Mouse (Mus musculus) lung, embryonic 15.5 days (tissue): ENCODE measurements around the gene Pappa2. TPM values are rescaled to one million over a fixed set of nuclear protein-coding genes. Genes with fewer than 3 reads are reported as not detected.

ENCODE experiments used
- ATAC-seq: fragments of 200-750 bp; cut with Nextera tagmentation; 2 replicates; pipeline ENCODE4 v1.8.0; 2017; ENCODE audit warnings: moderate number of reproducible peaks, borderline replicate concordance; ENCODE audit not compliant: low FRiP score, low TSS enrichment; ENCODE audit errors: extremely low read depth
- H3K27ac ChIP-seq: fragments of 300-500 bp; sonication (generic); 2 replicates; pipeline ENCODE4 v1.5.1; 2015; ENCODE audit warnings: moderate library complexity, mild to moderate bottlenecking, inconsistent platforms
- H3K27me3 ChIP-seq: fragments of 300-500 bp; sonication (generic); 2 replicates; pipeline ENCODE4 v1.6.1; 2015; ENCODE audit warnings: inconsistent platforms
- H3K36me3 ChIP-seq: fragments of 300-500 bp; sonication (generic); 2 replicates; pipeline ENCODE4 v1.6.1; 2015; ENCODE audit warnings: inconsistent platforms
- H3K4me1 ChIP-seq: fragments of 300-500 bp; sonication (generic); 2 replicates; pipeline ENCODE4 v1.6.1; 2015; ENCODE audit warnings: inconsistent platforms
- H3K4me2 ChIP-seq: fragments of 300-500 bp; sonication (generic); 2 replicates; pipeline ENCODE4 v1.6.1; 2015; ENCODE audit warnings: inconsistent platforms, mild to moderate bottlenecking, moderate library complexity
- H3K4me3 ChIP-seq: fragments of 300-500 bp; sonication (generic); 2 replicates; pipeline ENCODE4 v1.5.1; 2015; ENCODE audit warnings: mild to moderate bottlenecking, inconsistent platforms
- H3K9ac ChIP-seq: fragments of 300-500 bp; sonication (generic); 2 replicates; pipeline ENCODE4 v1.6.1; 2015; ENCODE audit warnings: inconsistent platforms
- H3K9me3 ChIP-seq: fragments of 300-500 bp; sonication (generic); 2 replicates; pipeline ENCODE4 v1.6.1; 2016; ENCODE audit warnings: inconsistent platforms
- WGBS: fragments of 180-500 bp; shearing (Covaris S2); methylation state at CpG from one replicate; pipeline ENCODE4 v1.1.7; 2015; 5-methylcytosine and 5-hydroxymethylcytosine counted together
- polyA plus RNA-seq: library from polyadenylated mRNA; unstranded; fragments of >200 nt; fragmentation: Nextera tagmentation; extraction: Ambion mirVana; gene quantifications from 2 replicates; pipeline ENCODE4 v1.2.1, GENCODE M21; 2015

The Pappa2 gene
- polyA plus RNA-seq, 1 experiment from 2014 or later, result 0.85 TPM

- Histone ChIP-seq H3K4me2 (no peak overlapping the region), H3K4me3 (no peak overlapping the region), H3K9ac (no peak overlapping the region), H3K27ac (no peak overlapping the region), H3K9me3 (no peaks in the 10 kb centered on the region), H3K4me1 (no peaks in the 10 kb centered on the region), H3K27me3 (no peaks in the 10 kb centered on the region), H3K36me3 (no peaks in the 10 kb centered on the region)
- WGBS, result 88% methylated on average over 2 of the region's 2 CpGs
- ATAC-seq, result no peak
These were observed 160.6 kb downstream of the Pappa2 start for GRCm38 (mm10) chr1:158819676-158820075.

GRCm38 (mm10) chr1:158816479-158816878 lies 163.8 kb downstream of the Pappa2 start:
- H3K4me2 ChIP-seq, result no peak overlapping the region
- no peak overlapping the region for H3K4me3 ChIP-seq
- no peaks in the 10 kb centered on the region for H3K27me3 ChIP-seq
- H3K27ac ChIP-seq, result no peak overlapping the region
- no peaks in the 10 kb centered on the region for H3K36me3 ChIP-seq
- H3K9me3 ChIP-seq, result no peaks in the 10 kb centered on the region
- H3K4me1 ChIP-seq, result no peaks in the 10 kb centered on the region
- 90% methylated on average over 3 of the region's 3 CpGs for WGBS
- no peak for ATAC-seq
- no peak overlapping the region for H3K9ac ChIP-seq

GRCm38 (mm10) chr1:158811887-158812286 lies 168.4 kb downstream of the Pappa2 start:
- H3K9ac ChIP-seq, result no peak overlapping the region
- no peak overlapping the region for H3K4me2 ChIP-seq
- H3K36me3 ChIP-seq, result no peaks in the 10 kb centered on the region
- 53% methylated on average over 3 of the region's 3 CpGs for WGBS
- no peak overlapping the region for H3K4me3 ChIP-seq
- H3K27me3 ChIP-seq, result no peaks in the 10 kb centered on the region
- no peaks in the 10 kb centered on the region for H3K9me3 ChIP-seq
- H3K4me1 ChIP-seq, result no peaks in the 10 kb centered on the region
- no peak overlapping the region for H3K27ac ChIP-seq
- ATAC-seq, result no peak

- H3K27ac ChIP-seq, result no peak overlapping the region
These were observed 204.8 kb downstream of the Pappa2 start for GRCm38 (mm10) chr1:158775486-158775885.

GRCm38 (mm10) chr1:158773102-158773501 lies 207.2 kb downstream of the Pappa2 start:
- no peak overlapping the region for H3K4me3 ChIP-seq
- peak; percentile 73; the same call in 1 of the 2 replicates for ATAC-seq

More at GRCm38 (mm10) chr1:158775486-158775885, 204.8 kb downstream of the Pappa2 start:
- Histone ChIP-seq H3K36me3 (no peaks in the 10 kb centered on the region), H3K27me3 (no peaks in the 10 kb centered on the region), H3K9ac (no peak overlapping the region), H3K9me3 (no peaks in the 10 kb centered on the region), H3K4me3 (no peak overlapping the region), H3K4me2 (no peak overlapping the region), H3K4me1 (0 out of 2 replicates have a peak, but pooled peaks cover 2% of the 10 kb centered on the region)
- ATAC-seq, result no peak
- 76% methylated on average over 5 of the region's 5 CpGs for WGBS

GRCm38 (mm10) chr1:158770756-158771155 lies 209.5 kb downstream of the Pappa2 start:
- Histone ChIP-seq H3K4me2 (no peak overlapping the region), H3K4me3 (no peak overlapping the region), H3K27ac (no peak overlapping the region), H3K27me3 (no peaks in the 10 kb centered on the region), H3K36me3 (no peaks in the 10 kb centered on the region), H3K4me1 (0 out of 2 replicates have a peak, but pooled peaks cover 2% of the 10 kb centered on the region), H3K9me3 (no peaks in the 10 kb centered on the region), H3K9ac (no peak overlapping the region)
- no peak for ATAC-seq
- 72% methylated on average over 4 of the region's 4 CpGs for WGBS

More at GRCm38 (mm10) chr1:158773102-158773501, 207.2 kb downstream of the Pappa2 start:
- Histone ChIP-seq H3K4me1 (0 out of 2 replicates have a peak, but pooled peaks cover 2% of the 10 kb centered on the region), H3K4me2 (no peak overlapping the region), H3K27me3 (no peaks in the 10 kb centered on the region), H3K27ac (no peak overlapping the region), H3K36me3 (no peaks in the 10 kb centered on the region), H3K9ac (no peak overlapping the region), H3K9me3 (no peaks in the 10 kb centered on the region)

- Histone ChIP-seq H3K27me3 (no peaks in the 10 kb centered on the region), H3K4me1 (0 out of 2 replicates have a peak, but pooled peaks cover 2% of the 10 kb centered on the region), H3K9ac (no peak overlapping the region), H3K9me3 (no peaks in the 10 kb centered on the region), H3K4me2 (no peak overlapping the region), H3K27ac (no peak overlapping the region), H3K36me3 (no peaks in the 10 kb centered on the region), H3K4me3 (no peak overlapping the region)
- ATAC-seq, result no peak
- 51% methylated on average over 7 of the region's 7 CpGs for WGBS
These were observed 210.1 kb downstream of the Pappa2 start for GRCm38 (mm10) chr1:158770036-158770655.

- Histone ChIP-seq H3K36me3 (no peaks in the 10 kb centered on the region), H3K4me3 (no peak overlapping the region), H3K4me2 (no peak overlapping the region), H3K27ac (no peak overlapping the region), H3K9ac (no peak overlapping the region), H3K4me1 (no peaks in the 10 kb centered on the region), H3K27me3 (no peaks in the 10 kb centered on the region), H3K9me3 (no peaks in the 10 kb centered on the region)
- WGBS, result 24% methylated on average over 2 of the region's 2 CpGs
- ATAC-seq, result no peak
These were observed 214.4 kb downstream of the Pappa2 start for GRCm38 (mm10) chr1:158765842-158766241.

- no peak for ATAC-seq
- Histone ChIP-seq H3K4me1 (no peaks in the 10 kb centered on the region), H3K27me3 (no peaks in the 10 kb centered on the region), H3K9me3 (no peaks in the 10 kb centered on the region), H3K9ac (no peak overlapping the region), H3K27ac (no peak overlapping the region), H3K4me2 (no peak overlapping the region), H3K4me3 (no peak overlapping the region), H3K36me3 (no peaks in the 10 kb centered on the region)
- WGBS, result 60% methylated on average over 6 of the region's 6 CpGs
These were observed 215.6 kb downstream of the Pappa2 start for GRCm38 (mm10) chr1:158764727-158765126.

- no peak overlapping the region for H3K27ac ChIP-seq
- no peak overlapping the region for H3K4me2 ChIP-seq
- H3K36me3 ChIP-seq, result no peaks in the 10 kb centered on the region
- H3K27me3 ChIP-seq, result no peaks in the 10 kb centered on the region
- no peak overlapping the region for H3K9ac ChIP-seq
- H3K4me3 ChIP-seq, result no peak overlapping the region
- ATAC-seq, result no peak
- H3K9me3 ChIP-seq, result no peaks in the 10 kb centered on the region
- H3K4me1 ChIP-seq, result no peaks in the 10 kb centered on the region
These were observed 216.1 kb downstream of the Pappa2 start for GRCm38 (mm10) chr1:158764211-158764610.

GRCm38 (mm10) chr1:158748356-158749096 lies 231.8 kb downstream of the Pappa2 start:
- Histone ChIP-seq H3K9ac (no peak overlapping the region), H3K9me3 (no peaks in the 10 kb centered on the region), H3K4me2 (no peak overlapping the region), H3K27ac (no peak overlapping the region), H3K4me3 (no peak overlapping the region), H3K27me3 (no peaks in the 10 kb centered on the region), H3K4me1 (no peaks in the 10 kb centered on the region; the same call in 1 of the 2 replicates), H3K36me3 (no peaks in the 10 kb centered on the region)
- 50% methylated on average over 10 of the region's 10 CpGs for WGBS
- ATAC-seq, result peak; percentile 64; the same call in 1 of the 2 replicates

- 78% methylated on average over 5 of the region's 5 CpGs for WGBS
- Histone ChIP-seq H3K4me1 (no peaks in the 10 kb centered on the region), H3K9me3 (no peaks in the 10 kb centered on the region), H3K4me3 (no peak overlapping the region), H3K27me3 (no peaks in the 10 kb centered on the region), H3K36me3 (no peaks in the 10 kb centered on the region), H3K9ac (no peak overlapping the region), H3K27ac (no peak overlapping the region), H3K4me2 (no peak overlapping the region)
- ATAC-seq, result no peak
These were observed 238.8 kb downstream of the Pappa2 start for GRCm38 (mm10) chr1:158741449-158741848.
